Mouse (Mus musculus): Measurements from ENCODE around the gene Vps8.

Vps8 gene

GRCm38 (mm10) chr16:21422645-21423545 lies at the start of gene Vps8:
Vps8 (plus strand) TSS chr16:21423118.
- peak; percentile 87 for DNase-seq

GRCm38 (mm10) chr16:21373316-21373960 lies 49.5 kb upstream of the Vps8 start:
- no peak for DNase-seq

GRCm38 (mm10) chr16:21374067-21374466 lies 48.9 kb upstream of the Vps8 start:
- DNase-seq = no peak

GRCm38 (mm10) chr16:21375147-21375546 lies 47.8 kb upstream of the Vps8 start:
- DNase-seq = no peak

- no peak for DNase-seq
Measured at GRCm38 (mm10) chr16:21376316-21376715, 46.6 kb upstream of the Vps8 start.

- no peak for DNase-seq
Measured at GRCm38 (mm10) chr16:21376949-21377604, 45.8 kb upstream of the Vps8 start.

GRCm38 (mm10) chr16:21377605-21377968 lies 45.3 kb upstream of the Vps8 start:
- DNase-seq = no peak

GRCm38 (mm10) chr16:21381469-21381868 lies 41.4 kb upstream of the Vps8 start:
- DNase-seq = no peak

GRCm38 (mm10) chr16:21382152-21382911 lies 40.6 kb upstream of the Vps8 start:
- DNase-seq = no peak

GRCm38 (mm10) chr16:21385926-21386881 lies 36.7 kb upstream of the Vps8 start:
- no peak for DNase-seq

GRCm38 (mm10) chr16:21389316-21389715 lies 33.6 kb upstream of the Vps8 start:
- DNase-seq = no peak

GRCm38 (mm10) chr16:21390744-21391143 lies 32.2 kb upstream of the Vps8 start:
- DNase-seq = no peak

GRCm38 (mm10) chr16:21392099-21392498 lies 30.8 kb upstream of the Vps8 start:
- no peak for DNase-seq

GRCm38 (mm10) chr16:21392517-21393112 lies 30.3 kb upstream of the Vps8 start:
- peak; percentile 56 for DNase-seq

- DNase-seq = no peak
Measured at GRCm38 (mm10) chr16:21395546-21395945, 27.4 kb upstream of the Vps8 start.

GRCm38 (mm10) chr16:21397681-21398080 lies 25.2 kb upstream of the Vps8 start:
- no peak for DNase-seq

GRCm38 (mm10) chr16:21398345-21399051 lies 24.4 kb upstream of the Vps8 start:
- no peak for DNase-seq

- no peak for DNase-seq
Measured at GRCm38 (mm10) chr16:21399942-21400341, 23.0 kb upstream of the Vps8 start.

GRCm38 (mm10) chr16:21402068-21402467 lies 20.9 kb upstream of the Vps8 start:
- no peak for DNase-seq

GRCm38 (mm10) chr16:21403402-21403801 lies 19.5 kb upstream of the Vps8 start:
- DNase-seq = no peak

GRCm38 (mm10) chr16:21404631-21405030 lies 18.3 kb upstream of the Vps8 start:
- DNase-seq = no peak
